ENCODE assay signal across 17 mouse cellular contexts in genomic region chr10:130229584-130229983, GRCm38 (mm10). TPM values are rescaled to one million over a fixed set of nuclear protein-coding genes. Genes with fewer than 3 reads are reported as not detected.
DNase-seq lines count a peak whose midpoint lies in the region; ATAC-seq and TF ChIP-seq lines count a peak whose summit lies in the region.
"Had no signal": no experiment of that assay in that cellular context is flagged by ENCODE, and none has a peak within 500 bp of the region (broad histone marks: within the 10 kb centered on the region; RNA-seq: fewer than 3 reads in every experiment).

No protein-coding gene starts in this region.

- in situ Hi-C loops in Patski (cut with MboI; ENCODE audit: low pct_unique_long_range_greater_than_20kb) = no loop called here

- no peak overlapping the region for H3K9ac ChIP-seq in kidney, postnatal 0 days (ENCODE audit: low read depth, low read length)
- H3K9ac ChIP-seq in kidney, embryonic 14.5 days (ENCODE audit: low read depth, low read length) = no peak overlapping the region
- H3K9ac ChIP-seq: forebrain, embryonic 13.5 days; neural tube, embryonic 15.5 days had no signal

- intact Hi-C loops in gastrocnemius, postnatal 14 days (cut with DNase I; ENCODE audit: low total_unique reads) = loop anchor here (2.0 kb wide), 1 partner anchor 69 kb away; no protein-coding TSS in a partner anchor

- H3K4me2 ChIP-seq in kidney, postnatal 0 days (ENCODE audit: low read length) = no peak overlapping the region
- no peak overlapping the region for H3K4me2 ChIP-seq in kidney, embryonic 14.5 days (replicated peaks; ENCODE audit: low read depth, low read length)
- H3K4me2 ChIP-seq: forebrain, embryonic 13.5 days; neural tube, embryonic 15.5 days had no signal

- no peaks in the 10 kb centered on the region for H3K9me3 ChIP-seq in kidney, postnatal 0 days (replicated peaks; ENCODE audit: low read length)
- H3K9me3 ChIP-seq in kidney, embryonic 14.5 days (ENCODE audit: control insufficient read depth, low read length) = no peaks in the 10 kb centered on the region
- H3K9me3 ChIP-seq: forebrain, embryonic 13.5 days; heart, embryonic 10.5 days; megakaryocyte, embryonic 14.5 days; neural tube, embryonic 15.5 days had no signal

- no peaks in the 10 kb centered on the region for H3K36me3 ChIP-seq in kidney, postnatal 0 days (ENCODE audit: insufficient read depth, low read length)
- H3K36me3 ChIP-seq in kidney, adult 2 months (ENCODE audit: control insufficient read depth, insufficient read depth, low read length) = no peaks in the 10 kb centered on the region
- no peaks in the 10 kb centered on the region for H3K36me3 ChIP-seq in kidney, embryonic 14.5 days (ENCODE audit: control insufficient read depth, insufficient read depth, low read length)
- H3K36me3 ChIP-seq: heart, embryonic 10.5 days; neural tube, embryonic 15.5 days had no signal

- no peak for TF ChIP-seq POLR2A in kidney, adult 2 months (IDR thresholded peaks at IDR 0.05; ENCODE audit: low read depth, low read length)

- no peaks in the 10 kb centered on the region for H3K27me3 ChIP-seq in kidney, postnatal 0 days (ENCODE audit: insufficient read depth, low read length)
- no peaks in the 10 kb centered on the region for H3K27me3 ChIP-seq in kidney, adult 2 months (replicated peaks; ENCODE audit: control insufficient read depth, insufficient read depth, low read length)
- peaks cover 8% of the 10 kb centered on the region for H3K27me3 ChIP-seq in Patski
- H3K27me3 ChIP-seq in kidney, embryonic 14.5 days (ENCODE audit: control insufficient read depth, insufficient read depth, low read length) = no peaks in the 10 kb centered on the region
- H3K27me3 ChIP-seq: forebrain, embryonic 13.5 days; megakaryocyte, embryonic 14.5 days; neural tube, embryonic 15.5 days had no signal

- 86% methylated on average over 5 of the region's 5 CpGs for WGBS in kidney, postnatal 0 days
- WGBS in kidney, adult 2 months = 82% methylated on average over 5 of the region's 5 CpGs
- WGBS in kidney, embryonic 14.5 days = 89% methylated on average over 5 of the region's 5 CpGs

- no peak overlapping the region for H3K27ac ChIP-seq in kidney, postnatal 0 days
- H3K27ac ChIP-seq in kidney, adult 2 months (ENCODE audit: insufficient read depth, low read depth, low read length) = no peak overlapping the region
- H3K27ac ChIP-seq in kidney, embryonic 14.5 days (ENCODE audit: low read depth, low read length) = no peak overlapping the region
- H3K27ac ChIP-seq: forebrain, embryonic 13.5 days; heart, embryonic 10.5 days; neural tube, embryonic 15.5 days had no signal

- CTCF ChIA-PET in Patski (lab: Charles Lee) = no interaction called here

- no peaks in the 10 kb centered on the region for H3K4me1 ChIP-seq in kidney, postnatal 0 days (replicated peaks; ENCODE audit: insufficient read depth, low read length)
- H3K4me1 ChIP-seq in kidney, adult 2 months (ENCODE audit: control insufficient read depth, insufficient read depth, low read length) = no peaks in the 10 kb centered on the region
- no peaks in the 10 kb centered on the region for H3K4me1 ChIP-seq in kidney, embryonic 14.5 days (ENCODE audit: control insufficient read depth, insufficient read depth, low read length)
- H3K4me1 ChIP-seq: forebrain, embryonic 13.5 days; heart, embryonic 10.5 days; megakaryocyte, embryonic 14.5 days; neural tube, embryonic 15.5 days had no signal

- TF ChIP-seq CTCF in kidney, postnatal 0 days (IDR thresholded peaks at IDR 0.05; ENCODE audit: low read depth) = peak; percentile 11; the same call in 1 of the 2 replicates
- no peak for TF ChIP-seq CTCF in kidney, adult 2 months (conservative IDR thresholded peaks at IDR 0.05; ENCODE audit: insufficient read depth, insufficient read length, low read depth, low read length)
- peak; percentile 14 for TF ChIP-seq CTCF in Patski (IDR thresholded peaks at IDR 0.05)

- POLR2A ChIA-PET in Patski (lab: Charles Lee) = no interaction called here

- no peak for ATAC-seq in CD4-positive, CD25-positive, alpha-beta regulatory T cell, adult 4 months
- no peak for ATAC-seq in kidney, postnatal 0 days (replicated peaks; ENCODE audit: low FRiP score, low read depth)
- peak; percentile 44 for ATAC-seq in Patski
- peak; percentile 54; the same call in 1 of the 2 replicates for ATAC-seq in megakaryocyte-erythroid progenitor cell, adult 5-6 weeks (replicated peaks; ENCODE audit: low FRiP score, low TSS enrichment, poor library complexity, severe bottlenecking)
- no peak for ATAC-seq in kidney, embryonic 14.5 days (ENCODE audit: low FRiP score, low TSS enrichment)
- ATAC-seq: forebrain, embryonic 13.5 days had no signal

- peak; percentile 2 for DNase-seq in CD4-positive, CD25-positive, alpha-beta regulatory T cell, adult 2 months (ENCODE audit: low read depth, low spot score)
- no peak for DNase-seq in kidney, postnatal 0 days (ENCODE audit: low spot score)
- DNase-seq in kidney, adult 2 months = no peak
- DNase-seq in Patski (ENCODE audit: low read depth, low spot score) = no peak
- no peak for DNase-seq in gastrocnemius, postnatal 14 days
- DNase-seq: cerebellum, postnatal 36 days had no signal

- no peak overlapping the region for H3K4me3 ChIP-seq in kidney, postnatal 0 days (replicated peaks; ENCODE audit: low read depth, low read length)
- H3K4me3 ChIP-seq in kidney, adult 2 months (ENCODE audit: insufficient read depth, low read depth, low read length) = no peak overlapping the region
- no peak overlapping the region for H3K4me3 ChIP-seq in kidney, embryonic 14.5 days (ENCODE audit: low read length)
- H3K4me3 ChIP-seq: forebrain, embryonic 13.5 days; heart, embryonic 10.5 days; megakaryocyte, embryonic 14.5 days; neural tube, embryonic 15.5 days had no signal

RNA-seq across cellular contexts. Expression of gene Olfr827, which starts 15.4 kb away (rescaled TPM):
- not detected for polyA plus RNA-seq in CD4-positive, CD25-positive, alpha-beta regulatory T cell, adult 4 months (2017; shearing (Covaris generic))
- not detected in 2 replicates for polyA plus RNA-seq in kidney, postnatal 0 days (2015; fragmentation: Nextera tagmentation; extraction: Ambion mirVana)
- polyA plus RNA-seq in kidney, adult 2 months (2012; rRNA removed) = not detected in 2 replicates
- polyA plus RNA-seq in Patski (2021) = not detected
- total RNA-seq in megakaryocyte-erythroid progenitor cell, adult 5-6 weeks (2014; fragmentation: Nextera tagmentation) = not detected in 2 replicates
- not detected in 2 replicates for total RNA-seq in megakaryocyte-erythroid progenitor cell, adult 5-6 weeks (2017)
- not detected for total RNA-seq in gastrocnemius, postnatal 14 days (2021)
- polyA plus RNA-seq in kidney, embryonic 14.5 days (2014; fragmentation: Nextera tagmentation; extraction: Ambion mirVana) = not detected in 2 replicates
- total RNA-seq: layer of hippocampus, postnatal 14 days; liver, adult 2 months had no signal
- polyA plus RNA-seq: forebrain, embryonic 13.5 days; heart, embryonic 10.5 days; intestine, embryonic 14.5 days; liver, adult 2 months; neural tube, embryonic 15.5 days; spleen, adult 2 months had no signal

RNA-seq across cellular contexts. Expression of gene Olfr826, which starts 45.6 kb away (rescaled TPM):
- not detected for polyA plus RNA-seq in CD4-positive, CD25-positive, alpha-beta regulatory T cell, adult 4 months (2017; shearing (Covaris generic))
- polyA plus RNA-seq in kidney, postnatal 0 days (2015; fragmentation: Nextera tagmentation; extraction: Ambion mirVana) = not detected in 2 replicates
- polyA plus RNA-seq in kidney, adult 2 months (2012; rRNA removed) = not detected in 2 replicates
- polyA plus RNA-seq in Patski (2021) = not detected
- not detected in 2 replicates for total RNA-seq in megakaryocyte-erythroid progenitor cell, adult 5-6 weeks (2014; fragmentation: Nextera tagmentation)
- total RNA-seq in megakaryocyte-erythroid progenitor cell, adult 5-6 weeks (2017) = not detected in 2 replicates
- total RNA-seq in gastrocnemius, postnatal 14 days (2021) = not detected
- not detected in 2 replicates for polyA plus RNA-seq in kidney, embryonic 14.5 days (2014; fragmentation: Nextera tagmentation; extraction: Ambion mirVana)
- total RNA-seq: layer of hippocampus, postnatal 14 days; liver, adult 2 months had no signal
- polyA plus RNA-seq: forebrain, embryonic 13.5 days; heart, embryonic 10.5 days; intestine, embryonic 14.5 days; liver, adult 2 months; neural tube, embryonic 15.5 days; spleen, adult 2 months had no signal

RNA-seq across cellular contexts. Expression of gene Neurod4, which starts 50.5 kb away (rescaled TPM):
- polyA plus RNA-seq in CD4-positive, CD25-positive, alpha-beta regulatory T cell, adult 4 months (2017; shearing (Covaris generic)) = not detected
- not detected in 2 replicates for polyA plus RNA-seq in kidney, postnatal 0 days (2015; fragmentation: Nextera tagmentation; extraction: Ambion mirVana)
- polyA plus RNA-seq in kidney, adult 2 months (2012; rRNA removed) = not detected in 2 replicates
- not detected for polyA plus RNA-seq in Patski (2021)
- not detected in 2 replicates for total RNA-seq in megakaryocyte-erythroid progenitor cell, adult 5-6 weeks (2014; fragmentation: Nextera tagmentation)
- not detected in 2 replicates for total RNA-seq in megakaryocyte-erythroid progenitor cell, adult 5-6 weeks (2017)
- not detected for total RNA-seq in gastrocnemius, postnatal 14 days (2021)
- not detected in 2 replicates for polyA plus RNA-seq in kidney, embryonic 14.5 days (2014; fragmentation: Nextera tagmentation; extraction: Ambion mirVana)
- total RNA-seq: liver, adult 2 months had no signal
- polyA plus RNA-seq: intestine, embryonic 14.5 days; liver, adult 2 months had no signal

Comparison
In these comparisons a context has a peak if more than half of its experiments do, and no peak if none do; other contexts are left out.
1. ATAC-seq: peak in Patski (single experiment) and megakaryocyte-erythroid progenitor cell, adult 5-6 weeks (single experiment); none in CD4-positive, CD25-positive, alpha-beta regulatory T cell, adult 4 months (single experiment), kidney, postnatal 0 days (single experiment) and kidney, embryonic 14.5 days (single experiment).